Mouse (Mus musculus) stomach, postnatal 0 days (tissue): ENCODE measurements at regions not wholly inside any gene's neighbourhood (a gene's known extent, or its start where the extent isn't known, plus 50 kb on each side); places are given as distances from the start of the nearest gene placed in this dataset.

Source experiments
- CTCF ChIP-seq: IDR thresholded peaks from 2 replicates; pipeline ENCODE4 v1.5.1; 2016; ENCODE audit warnings: antibody characterized with exemption, low read depth, mild to moderate bottlenecking, moderate library complexity
- EP300 ChIP-seq: optimal IDR thresholded peaks from 2 replicates; pipeline ENCODE3; 2016; ENCODE audit warnings: antibody characterized with exemption

DNA sequence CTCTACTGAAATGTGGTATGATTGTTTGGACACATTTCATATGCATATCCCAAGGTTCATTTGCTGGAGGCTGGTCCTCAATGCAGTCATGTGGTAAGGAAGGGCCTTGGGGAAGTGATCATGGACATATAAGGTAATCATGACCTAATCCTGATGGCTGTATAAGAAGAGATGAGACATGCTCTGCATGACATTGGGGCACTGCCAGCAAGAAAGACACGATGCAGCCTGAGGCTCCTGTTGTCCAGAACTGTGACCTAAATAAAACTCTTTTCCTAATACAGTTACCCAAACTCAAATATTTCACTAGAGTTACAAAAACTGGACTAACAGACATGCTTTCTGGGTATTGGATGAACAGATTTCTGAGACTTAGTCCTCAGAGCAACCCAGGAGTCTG, 485.7 kb downstream of the Grin2a start:
- TF ChIP-seq CTCF (no peak), EP300 (no peak)
